ENCODE assay signal across 10 mouse cellular contexts in genomic region chr13:52879291-52879690, GRCm38 (mm10). TPM values are rescaled to one million over a fixed set of nuclear protein-coding genes. Genes with fewer than 3 reads are reported as not detected.
A peak's percentile ranks its signal among the peaks of the same experiment; 100 is the strongest.
DNase-seq lines count a peak whose midpoint lies in the region; ATAC-seq lines count a peak whose summit lies in the region.
"Had no signal": no experiment of that assay in that cellular context is flagged by ENCODE, and none has a peak within 500 bp of the region (broad histone marks: within the 10 kb centered on the region; RNA-seq: fewer than 3 reads in every experiment).

No protein-coding gene starts in this region.

- H3K4me3 ChIP-seq in heart, embryonic 12.5 days: no peak overlapping the region
- H3K4me3 ChIP-seq in limb, embryonic 13.5 days: no peak overlapping the region
- H3K4me3 ChIP-seq: liver, embryonic 13.5 days had no signal

- no peak for DNase-seq in heart, adult 18-20 months
- DNase-seq in left cerebral cortex, postnatal 14 days (ENCODE audit: low spot score in 2 of 2): peak; percentile 35 to 59
- DNase-seq in left cerebral cortex, postnatal 10 days (ENCODE audit: extremely low spot score in 1 of 2, low spot score in 2 of 2): no peak
- peak; percentile 57 for DNase-seq in NIH3T3 (ENCODE audit: low read depth)
- DNase-seq in embryo, embryonic 11 days: no peak
- no peak for DNase-seq in adrenal gland, postnatal 25 days
- DNase-seq: liver, embryonic 13.5 days; thymus, postnatal 14 days had no signal

- WGBS in heart, embryonic 12.5 days: 82% methylated on average over 9 of the region's 9 CpGs
- 77% methylated on average over 9 of the region's 9 CpGs for WGBS in limb, embryonic 13.5 days

- intact Hi-C loops in left cerebral cortex, postnatal 14 days (cut with DNase I): loop anchor here (5.0 kb wide), 1 partner anchor 103 kb away; the partner anchor contains the start of gene Nfil3
- intact Hi-C loops in left cerebral cortex, postnatal 10 days (cut with DNase I): loop anchor here (10.0 kb wide), 1 partner anchor 96 kb away; no protein-coding TSS in a partner anchor

- no peak for ATAC-seq in heart, embryonic 12.5 days (ENCODE audit: insufficient number of reproducible peaks, low FRiP score)
- no peak for ATAC-seq in limb, embryonic 13.5 days (ENCODE audit: low FRiP score, low read depth)

- peaks cover 51% of the 10 kb centered on the region for H3K4me1 ChIP-seq in heart, embryonic 12.5 days (replicated peaks)
- peaks cover 30% of the 10 kb centered on the region for H3K4me1 ChIP-seq in limb, embryonic 13.5 days
- H3K4me1 ChIP-seq: liver, embryonic 13.5 days had no signal

- no peaks in the 10 kb centered on the region for H3K36me3 ChIP-seq in heart, embryonic 12.5 days
- H3K36me3 ChIP-seq in limb, embryonic 13.5 days: no peaks in the 10 kb centered on the region
- H3K36me3 ChIP-seq: liver, embryonic 13.5 days had no signal

- no peaks in the 10 kb centered on the region for H3K9me3 ChIP-seq in heart, embryonic 12.5 days (replicated peaks)
- no peaks in the 10 kb centered on the region for H3K9me3 ChIP-seq in limb, embryonic 13.5 days
- H3K9me3 ChIP-seq: liver, embryonic 13.5 days had no signal

- H3K4me2 ChIP-seq in heart, embryonic 12.5 days: no peak overlapping the region
- H3K4me2 ChIP-seq in limb, embryonic 13.5 days (replicated peaks): no peak overlapping the region
- H3K4me2 ChIP-seq: liver, embryonic 13.5 days had no signal

- H3K27ac ChIP-seq in heart, embryonic 12.5 days (ENCODE audit: poor library complexity, severe bottlenecking): 0 out of 2 replicates have a peak overlapping the region, but pooled peaks have one; percentile 67
- peak overlapping the region; percentile 33; the same call in 1 of the 2 replicates for H3K27ac ChIP-seq in limb, embryonic 13.5 days
- H3K27ac ChIP-seq: liver, embryonic 13.5 days had no signal

- H3K9ac ChIP-seq in heart, embryonic 12.5 days: 0 out of 2 replicates have a peak overlapping the region, but pooled peaks have one; percentile 6
- H3K9ac ChIP-seq in limb, embryonic 13.5 days: no peak overlapping the region
- H3K9ac ChIP-seq: liver, embryonic 13.5 days had no signal

- no peaks in the 10 kb centered on the region for H3K27me3 ChIP-seq in heart, embryonic 12.5 days (replicated peaks)
- no peaks in the 10 kb centered on the region for H3K27me3 ChIP-seq in limb, embryonic 13.5 days
- H3K27me3 ChIP-seq: liver, embryonic 13.5 days had no signal

RNA-seq across cellular contexts. Expression of gene Auh, which starts 50.2 kb away (rescaled TPM):
- 51.3 and 55.2 TPM in 2 replicates for polyA plus RNA-seq in heart, embryonic 12.5 days (2016; fragmentation: Nextera tagmentation; extraction: Ambion mirVana)
- 100 to 1,000 TPM; 163 to 164 TPM for total RNA-seq in heart, adult 18-20 months (2021)
- 10 to 100 TPM; 92.6 to 92.9 TPM for total RNA-seq in left cerebral cortex, postnatal 14 days (2021)
- total RNA-seq in left cerebral cortex, postnatal 10 days (2021): 10 to 100 TPM; 73.3 to 81.6 TPM
- polyA plus RNA-seq in limb, embryonic 13.5 days (2015; fragmentation: Nextera tagmentation; extraction: Ambion mirVana): 39.9 and 42.0 TPM in 2 replicates
- total RNA-seq in adrenal gland, postnatal 25 days (2021): 149 and 158 TPM in 2 replicates

Comparison
In these comparisons a context has a peak if more than half of its experiments do, and no peak if none do; other contexts are left out.
1. DNase-seq: peak in left cerebral cortex, postnatal 14 days (2 of 2) and NIH3T3 (single experiment); none in heart, adult 18-20 months (0 of 2), left cerebral cortex, postnatal 10 days (0 of 2), embryo, embryonic 11 days (single experiment) and adrenal gland, postnatal 25 days (single experiment).